Mouse (Mus musculus) E14TG2a.4 (cell line): ENCODE measurements at regions not wholly inside any gene's neighbourhood (a gene's known extent, or its start where the extent isn't known, plus 50 kb on each side); places are given as distances from the start of the nearest gene placed in this dataset.

ENCODE experiments used
- CTCF ChIP-seq: conservative IDR thresholded peaks from 2 replicates; pipeline ENCODE4 v1.5.1; 2014; ENCODE audit warnings: low read length
- NANOG ChIP-seq: IDR thresholded peaks from 2 replicates; pipeline ENCODE4 v1.6.1; 2014; ENCODE audit warnings: borderline replicate concordance, low read length, mixed read lengths
- POU5F1 ChIP-seq: IDR thresholded peaks from 2 replicates; pipeline ENCODE4 v1.6.1; 2014; ENCODE audit warnings: low read length, borderline replicate concordance

DNA sequence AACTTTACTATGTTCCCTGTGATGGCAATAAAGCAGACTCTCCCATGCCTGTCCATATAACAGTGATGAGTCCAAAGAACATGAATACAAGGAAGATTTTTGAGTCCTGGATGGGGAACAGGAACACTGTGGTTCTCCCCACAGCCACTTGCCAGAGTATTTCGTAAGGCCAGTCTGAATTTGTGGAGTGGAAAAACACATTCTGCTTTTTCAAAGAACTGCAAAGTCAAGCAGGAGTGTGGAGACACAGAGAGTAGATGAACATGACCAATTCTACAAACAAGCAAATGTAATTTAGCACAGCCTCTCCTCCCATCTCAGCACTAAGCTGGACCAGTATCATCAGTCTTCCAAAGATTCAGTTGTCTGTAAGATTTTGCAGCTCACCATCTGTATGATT is 280.0 kb upstream of the Tbc1d5 start:
- no peak for TF ChIP-seq CTCF
- no peak for TF ChIP-seq NANOG
- TF ChIP-seq POU5F1 = no peak
